Mouse (Mus musculus) ES-E14 (cell line): ENCODE data around the gene Nr2f6. TPM values are rescaled to one million over a fixed set of nuclear protein-coding genes. Genes with fewer than 3 reads are reported as not detected.
A peak's percentile ranks its signal among the peaks of the same experiment; 100 is the strongest.

Experiments
- DNase-seq: peaks from one replicate; pipeline ENCODE4 v3.0.0-alpha.2; 2013; ENCODE audit warnings: low read depth, low spot score
- H3K27ac ChIP-seq: 2 replicates; pipeline ENCODE4 v1.5.1; 2012; ENCODE audit warnings: low read depth, mild to moderate bottlenecking, low read length, moderate library complexity, mixed read lengths; ENCODE audit not compliant: poor library complexity, insufficient read depth, severe bottlenecking
- H3K36me3 ChIP-seq: 2 replicates; pipeline ENCODE4 v1.6.1; 2012; ENCODE audit warnings: mild to moderate bottlenecking, low read length, moderate library complexity, mixed read lengths; ENCODE audit not compliant: control insufficient read depth, poor library complexity, insufficient read depth, severe bottlenecking
- H3K4me1 ChIP-seq, 2 experiments: fragments of 150-350 bp in 1 of 2; sonication (generic) in 1 of 2; 2 replicates each; pipeline ENCODE4 v1.6.1; 2012; ENCODE audit warnings: low read length in 2 of 2, mild to moderate bottlenecking in 1 of 2, mixed read lengths in 1 of 2; ENCODE audit not compliant: control insufficient read depth in 2 of 2, insufficient read depth in 2 of 2, poor library complexity in 1 of 2
- H3K4me3 ChIP-seq, 2 experiments: fragments of 150-350 bp in 1 of 2; sonication (generic) in 1 of 2; 2 replicates each; pipeline ENCODE4 v1.5.1; 2012; ENCODE audit warnings: low read length in 2 of 2, low read depth in 1 of 2, mild to moderate bottlenecking in 1 of 2, mixed read lengths in 1 of 2; ENCODE audit not compliant: insufficient read depth in 1 of 2, poor library complexity in 1 of 2, severe bottlenecking in 1 of 2
- H3K9ac ChIP-seq: 2 replicates; pipeline ENCODE4 v1.6.1; 2012; ENCODE audit warnings: low read depth, mild to moderate bottlenecking, low read length, mixed read lengths; ENCODE audit not compliant: poor library complexity, insufficient read depth, severe bottlenecking
- H3K9me3 ChIP-seq: fragments of 150-350 bp; sonication (generic); 2 replicates; pipeline ENCODE4 v1.6.1; 2012; ENCODE audit warnings: low read depth, mild to moderate bottlenecking, low read length; ENCODE audit not compliant: control insufficient read depth, insufficient read depth
- CHD2 ChIP-seq: IDR thresholded peaks from 2 replicates; pipeline ENCODE4 v1.6.1; 2014; ENCODE audit warnings: mild to moderate bottlenecking, low read depth, low read length, inconsistent platforms
- HCFC1 ChIP-seq: IDR thresholded peaks from 2 replicates; pipeline ENCODE4 v1.6.1; 2012; ENCODE audit warnings: low read length, inconsistent platforms, borderline replicate concordance; ENCODE audit not compliant: insufficient read depth
- MAFK ChIP-seq: IDR thresholded peaks from 2 replicates; pipeline ENCODE4 v1.6.1; 2014; ENCODE audit warnings: mild to moderate bottlenecking, low read depth, low read length, inconsistent platforms; ENCODE audit not compliant: insufficient read depth
- ZC3H11A ChIP-seq: IDR thresholded peaks from 2 replicates; pipeline ENCODE4 v1.6.1; 2012; ENCODE audit warnings: low read depth, mild to moderate bottlenecking, inconsistent platforms, low read length, borderline replicate concordance
- ZNF384 ChIP-seq: IDR thresholded peaks from 2 replicates; pipeline ENCODE4 v1.6.1; 2012; ENCODE audit warnings: low read depth, low read length, inconsistent platforms
- in situ Hi-C, 2 experiments: fragments of 600-800 bp; cut with MboI; formaldehyde crosslinking; loops; one replicate each; pipeline ENCODE4 v1.15.1; 2025; ENCODE audit warnings: low sequenced_read_pairs in 2 of 2, inconsistent platforms in 1 of 2; ENCODE audit not compliant: unreplicated experiment in 2 of 2
- total RNA-seq: library from RNA; depleted of rRNA; stranded (reverse); fragments of 300-350 nt; gene quantifications from 2 replicates; pipeline ENCODE4 v1.2.3, GENCODE M21; 2012

Gene Nr2f6
- total RNA-seq, 1 experiment: 52.8 TPM

GRCm38 (mm10) chr8:71403107-71403885, 21.5 kb upstream of the Nr2f6 start:
- Histone ChIP-seq H3K36me3 (peaks cover 36% of the 10 kb centered on the region), H3K9ac (no peak overlapping the region), H3K9me3 (no peaks in the 10 kb centered on the region), H3K4me1 (peaks cover 4 to 17% of the 10 kb centered on the region in 2 experiments; a peak in 3 of 4 replicates), H3K4me3 (no peak overlapping the region), H3K27ac (no peak overlapping the region)
- in situ Hi-C loops: no loop called here
- no peak for TF ChIP-seq MAFK
- TF ChIP-seq ZC3H11A: no peak
- TF ChIP-seq CHD2: no peak
- no peak for TF ChIP-seq ZNF384
- TF ChIP-seq HCFC1: no peak
- no peak for DNase-seq

GRCm38 (mm10) chr8:71402446-71402964, 20.7 kb upstream of the Nr2f6 start:
- Histone ChIP-seq H3K4me1 (peaks cover 4 to 20% of the 10 kb centered on the region in 2 experiments; a peak in 3 of 4 replicates), H3K27ac (no peak overlapping the region), H3K4me3 (no peak overlapping the region), H3K9ac (no peak overlapping the region), H3K36me3 (peaks cover 30% of the 10 kb centered on the region), H3K9me3 (no peaks in the 10 kb centered on the region)
- TF ChIP-seq ZC3H11A: no peak
- no peak for TF ChIP-seq ZNF384
- no peak for TF ChIP-seq MAFK
- no peak for TF ChIP-seq CHD2
- TF ChIP-seq HCFC1: no peak
- in situ Hi-C loops: no loop called here
- DNase-seq: no peak

GRCm38 (mm10) chr8:71401454-71401853, 19.7 kb upstream of the Nr2f6 start:
- H3K4me1 ChIP-seq: peaks cover 3 to 20% of the 10 kb centered on the region in 2 experiments; a peak in 3 of 4 replicates
- no peak overlapping the region for H3K27ac ChIP-seq
- in situ Hi-C loops: no loop called here
- H3K36me3 ChIP-seq: peaks cover 25% of the 10 kb centered on the region
- no peak overlapping the region for H3K4me3 ChIP-seq
- H3K9ac ChIP-seq: no peak overlapping the region
- no peak for DNase-seq
- TF ChIP-seq ZNF384: no peak
- no peak for TF ChIP-seq MAFK
- TF ChIP-seq HCFC1: no peak
- TF ChIP-seq CHD2: no peak
- no peak for TF ChIP-seq ZC3H11A
- H3K9me3 ChIP-seq: no peaks in the 10 kb centered on the region

- no peak for DNase-seq
- in situ Hi-C loops: no loop called here
- no peak for TF ChIP-seq MAFK
- TF ChIP-seq ZC3H11A: no peak
- TF ChIP-seq CHD2: no peak
- TF ChIP-seq ZNF384: no peak
- TF ChIP-seq HCFC1: no peak
Observed at GRCm38 (mm10) chr8:71400826-71401225, 19.1 kb upstream of the Nr2f6 start.

GRCm38 (mm10) chr8:71397701-71398100, 15.9 kb upstream of the Nr2f6 start:
- no peak overlapping the region for H3K27ac ChIP-seq
- TF ChIP-seq ZNF384: no peak
- TF ChIP-seq CHD2: no peak
- TF ChIP-seq HCFC1: no peak
- no peak for TF ChIP-seq MAFK
- no peak for TF ChIP-seq ZC3H11A
- no peak for DNase-seq
- H3K4me1 ChIP-seq: peaks cover 0 to 9% of the 10 kb centered on the region in 2 experiments; a peak in 2 of 4 replicates
- in situ Hi-C loops: no loop called here
- peaks cover 17% of the 10 kb centered on the region for H3K36me3 ChIP-seq
- no peaks in the 10 kb centered on the region for H3K9me3 ChIP-seq
- peak overlapping the region; percentile 78; the same call in 1 of the 2 replicates for H3K9ac ChIP-seq
- peak overlapping the region; percentile 77 to 100 for H3K4me3 ChIP-seq

More at GRCm38 (mm10) chr8:71400826-71401225, 19.1 kb upstream of the Nr2f6 start:
- no peak overlapping the region for H3K4me3 ChIP-seq
- no peak overlapping the region for H3K27ac ChIP-seq
- no peak overlapping the region for H3K9ac ChIP-seq
- H3K4me1 ChIP-seq: peaks cover 3 to 23% of the 10 kb centered on the region in 2 experiments; a peak in 3 of 4 replicates
- peaks cover 25% of the 10 kb centered on the region for H3K36me3 ChIP-seq
- H3K9me3 ChIP-seq: no peaks in the 10 kb centered on the region
